In the genomic region with DNA sequence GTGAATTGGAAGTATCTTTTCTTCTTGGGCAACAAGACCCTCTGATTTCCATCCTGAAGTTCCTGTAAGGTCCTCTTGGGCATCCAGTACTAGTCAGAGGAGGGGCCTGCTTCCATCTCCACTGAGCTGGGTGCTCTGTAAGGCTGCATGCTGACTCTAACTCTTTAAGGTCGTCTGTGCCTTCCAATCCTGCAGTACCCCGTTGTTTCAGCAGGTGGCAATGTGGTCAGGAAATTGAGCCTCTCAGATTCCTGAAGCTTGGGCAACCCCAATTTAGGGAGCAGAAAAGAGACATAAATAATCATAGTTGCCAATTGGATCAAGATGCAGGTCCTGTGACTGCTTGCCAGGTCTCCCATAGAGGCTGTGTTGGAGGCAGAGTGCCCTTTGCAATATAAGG, we compare ENCODE assay signal across 9 mouse cellular contexts. TPM values are rescaled to one million over a fixed set of nuclear protein-coding genes. Genes with fewer than 3 reads are reported as not detected.
DNase-seq lines count a peak whose midpoint lies in the region; ATAC-seq and TF ChIP-seq lines count a peak whose summit lies in the region.
"Had no signal": no experiment of that assay in that cellular context is flagged by ENCODE, and none has a peak within 500 bp of the region (broad histone marks: within the 10 kb centered on the region; RNA-seq: fewer than 3 reads in every experiment).

No protein-coding gene starts in this region.

- no peak overlapping the region for H3K9ac ChIP-seq in limb, embryonic 14.5 days (ENCODE audit: low read depth, low read length, severe bottlenecking)
- no peak overlapping the region for H3K9ac ChIP-seq in neural tube, embryonic 11.5 days (ENCODE audit: low read length)
- H3K9ac ChIP-seq: embryonic facial prominence, embryonic 15.5 days had no signal

- no peaks in the 10 kb centered on the region for H3K4me1 ChIP-seq in limb, embryonic 14.5 days (ENCODE audit: control insufficient read depth, insufficient read depth, low read length)
- no peaks in the 10 kb centered on the region for H3K4me1 ChIP-seq in neural tube, embryonic 11.5 days (ENCODE audit: control insufficient read depth, insufficient read depth, low read length)
- H3K4me1 ChIP-seq in thymus, adult 2 months (replicated peaks; ENCODE audit: control insufficient read depth, insufficient read depth, low read length) = no peaks in the 10 kb centered on the region
- H3K4me1 ChIP-seq: embryonic facial prominence, embryonic 15.5 days had no signal

- TF ChIP-seq CTCF in thymus, adult 2 months (IDR thresholded peaks at IDR 0.05; ENCODE audit: borderline replicate concordance, control insufficient read depth, extremely low read depth, insufficient read depth, low read length, poor library complexity) = no peak

- WGBS in limb, embryonic 14.5 days = 3% methylated on average over 2 of the region's 2 CpGs
- 4% methylated on average over 2 of the region's 2 CpGs for WGBS in neural tube, embryonic 11.5 days
- 7% methylated on average over 2 of the region's 2 CpGs for WGBS in thymus, adult 2 months

- no peak for TF ChIP-seq POLR2A in limb, embryonic 14.5 days (IDR thresholded peaks at IDR 0.05; ENCODE audit: borderline replicate concordance, extremely low read depth, insufficient read depth, insufficient read length)
- TF ChIP-seq POLR2A in thymus, adult 2 months (IDR thresholded peaks at IDR 0.05; ENCODE audit: control insufficient read depth, extremely low read depth, insufficient read depth, low read length, poor library complexity) = no peak

- no peak for ATAC-seq in limb, embryonic 14.5 days (ENCODE audit: low FRiP score, low read depth)
- ATAC-seq in neural tube, embryonic 11.5 days (ENCODE audit: insufficient read depth, low FRiP score, low TSS enrichment) = no peak; the same call in 1 of the 2 replicates

- H3K4me3 ChIP-seq in limb, embryonic 14.5 days (replicated peaks; ENCODE audit: low read length) = no peak overlapping the region
- H3K4me3 ChIP-seq in neural tube, embryonic 11.5 days (ENCODE audit: low read depth, low read length) = no peak overlapping the region
- no peak overlapping the region for H3K4me3 ChIP-seq in thymus, adult 2 months (ENCODE audit: control insufficient read depth, insufficient read depth, low read length)
- H3K4me3 ChIP-seq: embryonic facial prominence, embryonic 15.5 days had no signal

- no peaks in the 10 kb centered on the region for H3K9me3 ChIP-seq in limb, embryonic 14.5 days (ENCODE audit: control insufficient read depth, low read length)
- H3K9me3 ChIP-seq in neural tube, embryonic 11.5 days (ENCODE audit: control insufficient read depth, low read length) = no peaks in the 10 kb centered on the region
- H3K9me3 ChIP-seq: embryonic facial prominence, embryonic 15.5 days had no signal

- H3K36me3 ChIP-seq in limb, embryonic 14.5 days (ENCODE audit: control insufficient read depth, insufficient read depth, low read length) = no peaks in the 10 kb centered on the region
- H3K36me3 ChIP-seq in neural tube, embryonic 11.5 days (ENCODE audit: control insufficient read depth, insufficient read depth, low read length) = no peaks in the 10 kb centered on the region
- no peaks in the 10 kb centered on the region for H3K36me3 ChIP-seq in thymus, adult 2 months (ENCODE audit: control insufficient read depth, insufficient read depth, low read length)
- H3K36me3 ChIP-seq: embryonic facial prominence, embryonic 15.5 days had no signal

- peak; percentile 71 for DNase-seq in urinary bladder, postnatal 14 days (ENCODE audit: low spot score)
- no peak for DNase-seq in urinary bladder, adult 2 months (ENCODE audit: low spot score)
- DNase-seq in cerebellum, adult 9-10 months = peak; percentile 41
- peak; percentile 55 to 74 for DNase-seq in frontal cortex, postnatal 14 days (ENCODE audit: low spot score in 2 of 2)
- DNase-seq in kidney, adult 9 months = peak; percentile 58
- peak; percentile 16 for DNase-seq in limb, embryonic 14.5 days (ENCODE audit: low spot score)
- DNase-seq in neural tube, embryonic 11.5 days (ENCODE audit: low spot score) = peak; percentile 81
- peak; percentile 67 for DNase-seq in thymus, adult 2 months

- no peak overlapping the region for H3K27ac ChIP-seq in limb, embryonic 14.5 days (replicated peaks; ENCODE audit: low read depth, low read length)
- H3K27ac ChIP-seq in neural tube, embryonic 11.5 days (ENCODE audit: low read depth, low read length) = no peak overlapping the region
- no peak overlapping the region for H3K27ac ChIP-seq in thymus, adult 2 months (ENCODE audit: control insufficient read depth, insufficient read depth, low read length)
- H3K27ac ChIP-seq: embryonic facial prominence, embryonic 15.5 days had no signal

- no peak overlapping the region for H3K4me2 ChIP-seq in limb, embryonic 14.5 days (replicated peaks; ENCODE audit: low read depth, low read length, severe bottlenecking)
- no peak overlapping the region for H3K4me2 ChIP-seq in neural tube, embryonic 11.5 days (ENCODE audit: low read depth)
- H3K4me2 ChIP-seq: embryonic facial prominence, embryonic 15.5 days had no signal

- H3K27me3 ChIP-seq in limb, embryonic 14.5 days (ENCODE audit: control insufficient read depth, insufficient read depth, low read length) = no peaks in the 10 kb centered on the region
- no peaks in the 10 kb centered on the region for H3K27me3 ChIP-seq in neural tube, embryonic 11.5 days (ENCODE audit: control insufficient read depth, insufficient read depth, low read length)
- H3K27me3 ChIP-seq in thymus, adult 2 months (ENCODE audit: control insufficient read depth, insufficient read depth, low read length) = no peaks in the 10 kb centered on the region
- H3K27me3 ChIP-seq: embryonic facial prominence, embryonic 15.5 days had no signal

RNA-seq across cellular contexts. Expression of a gene that starts 31.5 kb away (rescaled TPM):
- 8.7 and 9.9 TPM in 2 replicates for polyA plus RNA-seq in urinary bladder, adult 2 months (2012; rRNA removed)
- polyA plus RNA-seq in limb, embryonic 14.5 days (2012; rRNA removed) = 16.3 and 24.0 TPM in 2 replicates
- 35.9 and 37.7 TPM in 2 replicates for polyA plus RNA-seq in limb, embryonic 14.5 days (2014; fragmentation: Nextera tagmentation; extraction: Ambion mirVana)
- 21.4 and 22.4 TPM in 2 replicates for polyA plus RNA-seq in neural tube, embryonic 11.5 days (2014; fragmentation: Nextera tagmentation; extraction: Ambion mirVana)
- polyA plus RNA-seq in thymus, adult 2 months (2012; rRNA removed) = 8.0 and 9.0 TPM in 2 replicates
